Mouse (Mus musculus) heart, adult 11 months (tissue): Measurements from ENCODE around the gene Oxa1l.

Experiments
- DNase-seq: peaks from one replicate; pipeline ENCODE4 v3.0.0; 2022

Oxa1l gene

DNA sequence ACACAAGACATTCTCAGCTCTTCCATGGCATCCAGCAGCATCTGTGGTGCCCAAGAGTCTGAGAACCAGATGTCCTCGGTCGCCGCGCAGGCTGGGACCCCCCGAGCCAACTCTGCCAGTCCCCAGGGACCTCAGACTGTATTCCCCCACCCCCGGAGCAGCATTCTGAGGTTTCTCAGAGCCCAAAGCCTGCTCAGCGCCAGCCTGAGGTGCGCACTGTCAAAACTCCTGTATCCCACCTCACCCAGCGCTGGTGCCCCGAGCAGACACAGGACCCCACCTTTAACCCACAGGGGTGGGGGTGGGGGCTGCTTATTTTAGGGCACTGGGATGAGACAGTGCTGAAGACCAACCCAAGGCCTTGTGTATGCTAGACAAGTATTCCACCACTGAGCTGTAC is 10.8 kb downstream of the Oxa1l start:
- DNase-seq = no peak

GRCm38 (mm10) chr14:54372923-54373322 is 12.3 kb downstream of the Oxa1l start:
- DNase-seq = no peak

DNA sequence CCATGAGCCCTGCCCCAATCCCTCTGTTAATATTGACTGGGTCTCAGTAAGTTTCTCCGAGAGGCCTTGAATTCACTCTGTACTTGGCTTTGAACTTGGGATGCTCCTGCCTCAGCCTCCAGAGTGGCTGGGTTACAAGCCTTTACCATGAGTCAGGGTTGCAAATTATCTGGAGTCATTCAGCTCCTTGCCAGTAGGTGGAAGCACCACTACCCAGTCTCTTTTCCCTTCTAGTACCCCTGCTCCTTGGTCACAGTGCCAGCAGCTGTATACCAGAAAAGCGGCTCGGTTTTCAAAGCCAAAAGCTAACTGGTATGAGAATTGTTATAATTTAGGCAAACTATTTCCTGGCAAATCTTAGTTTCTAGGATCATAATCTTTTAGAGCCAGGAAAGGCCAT is 15.3 kb downstream of the Oxa1l start:
- DNase-seq = peak; percentile 92

- no peak for DNase-seq
These were observed 16.5 kb downstream of the Oxa1l start for GRCm38 (mm10) chr14:54377166-54377565.

DNA sequence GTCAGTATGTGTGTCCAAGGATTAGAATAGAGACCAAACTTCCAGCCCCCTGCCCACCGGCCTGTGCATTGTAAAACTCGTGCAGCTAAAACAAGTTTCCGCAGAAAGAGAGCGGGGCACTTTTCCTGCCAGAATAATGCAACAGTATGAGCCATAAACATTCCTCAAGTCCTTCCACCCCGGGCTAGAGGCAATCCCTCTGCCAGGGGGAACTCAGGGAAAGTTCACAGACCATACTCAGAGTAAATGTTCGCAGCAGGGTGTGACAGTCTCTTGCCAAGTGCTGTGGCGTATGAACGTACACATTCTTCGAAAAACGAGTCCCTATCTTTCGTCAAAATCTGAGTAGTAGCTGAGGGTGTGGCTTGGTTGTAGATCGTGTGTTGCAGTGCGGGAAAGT is 18.9 kb downstream of the Oxa1l start:
- DNase-seq = no peak

- no peak for DNase-seq
These were observed 20.0 kb downstream of the Oxa1l start for GRCm38 (mm10) chr14:54380616-54381015.

DNA sequence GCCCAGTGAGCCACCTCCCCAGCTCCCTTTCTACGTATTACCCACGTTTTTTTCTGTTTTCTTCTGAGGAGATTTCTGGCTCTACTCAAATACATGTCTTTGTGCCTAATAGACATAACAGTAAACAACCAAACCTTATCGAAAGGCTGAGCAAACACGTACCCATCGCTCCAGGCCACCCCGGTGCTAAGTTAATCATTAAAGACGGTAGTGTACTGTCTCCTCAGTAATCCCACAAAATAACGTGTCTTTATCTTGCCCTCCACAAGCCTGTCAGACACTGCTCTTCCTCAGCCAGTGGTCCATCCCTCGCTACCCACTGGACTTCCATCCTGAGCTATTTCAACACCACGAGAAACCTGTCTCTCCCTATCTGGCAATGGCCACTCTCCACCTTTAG is 21.2 kb downstream of the Oxa1l start:
- no peak for DNase-seq

- DNase-seq = no peak
These were observed 22.0 kb downstream of the Oxa1l start for GRCm38 (mm10) chr14:54382641-54383040.

DNA sequence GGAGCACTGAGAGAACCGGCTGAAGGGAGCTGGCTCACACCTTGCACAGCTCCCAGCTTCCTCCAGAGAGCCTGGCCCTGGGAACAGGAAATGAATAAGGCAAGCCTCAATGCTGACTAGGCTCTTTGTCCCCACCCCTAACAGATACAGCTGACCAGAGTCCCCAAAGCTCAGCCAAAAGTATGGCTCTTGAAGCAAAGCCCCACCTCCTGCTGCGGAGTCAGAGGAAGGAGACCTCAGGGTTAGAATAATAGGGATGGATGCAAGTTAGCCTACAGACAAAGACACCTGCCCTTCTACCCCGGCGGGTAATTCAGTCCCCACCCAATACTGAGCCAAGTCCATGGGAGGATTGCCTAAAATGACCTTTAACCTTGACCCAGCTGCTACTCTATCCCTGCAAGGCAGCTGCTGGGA is 22.7 kb downstream of the Oxa1l start:
- peak; percentile 96 for DNase-seq

- no peak for DNase-seq
These were observed 23.8 kb downstream of the Oxa1l start for GRCm38 (mm10) chr14:54384396-54384795.

DNA sequence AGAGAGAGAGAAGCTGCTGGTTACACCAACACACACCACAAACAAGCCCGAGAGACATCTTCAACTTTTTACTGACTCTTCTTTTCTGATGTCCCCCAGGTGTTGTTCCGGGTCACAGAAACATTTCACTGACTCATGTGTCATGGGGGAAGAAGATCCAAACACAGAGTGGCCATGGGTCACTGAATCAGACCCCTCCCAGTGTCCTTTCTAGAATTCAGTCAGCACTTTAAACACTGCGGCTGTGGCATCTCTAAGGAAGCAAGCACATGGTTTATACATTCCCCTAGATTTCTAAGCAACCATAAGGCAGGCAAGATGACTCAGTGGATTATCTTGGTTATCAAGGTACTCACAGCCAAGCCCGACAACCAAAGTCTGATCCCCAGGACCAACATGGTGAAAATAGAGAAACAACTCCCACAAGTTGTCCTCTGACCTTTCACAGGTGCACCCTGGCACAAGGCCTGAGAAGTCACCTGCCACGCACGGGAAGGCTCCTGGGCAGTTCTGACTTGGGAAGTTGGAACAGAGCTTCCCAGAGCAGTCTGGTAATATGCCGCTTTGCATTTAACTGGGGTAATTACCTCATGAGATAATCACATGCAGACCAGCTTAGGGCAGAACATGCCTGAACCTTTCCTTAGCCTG is 25.5 kb downstream of the Oxa1l start:
- no peak for DNase-seq

- DNase-seq = no peak
These were observed 26.9 kb downstream of the Oxa1l start for GRCm38 (mm10) chr14:54387546-54387945.

DNA sequence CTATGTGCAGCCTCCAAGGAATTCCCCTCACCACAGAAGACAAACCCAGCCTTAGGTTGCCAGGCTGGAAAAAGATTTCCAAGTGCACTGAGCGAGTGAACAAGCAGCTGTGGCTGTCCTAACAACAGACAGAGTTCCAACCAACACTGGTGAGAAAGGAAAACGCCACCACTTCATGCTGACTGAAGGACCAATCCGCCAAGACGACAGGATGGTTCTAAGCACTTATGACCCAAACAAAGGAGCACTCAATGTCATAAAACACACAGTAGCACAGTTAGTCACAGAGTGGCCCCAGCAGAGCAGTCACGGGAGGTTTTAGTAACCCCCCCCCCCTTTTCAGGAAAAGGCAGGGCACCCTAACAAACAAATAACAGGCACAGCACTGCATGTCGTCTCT is 30.2 kb downstream of the Oxa1l start:
- no peak for DNase-seq

- no peak for DNase-seq
These were observed 33.2 kb downstream of the Oxa1l start for GRCm38 (mm10) chr14:54393794-54394193.

- DNase-seq = no peak
These were observed 33.7 kb downstream of the Oxa1l start for GRCm38 (mm10) chr14:54394309-54394708.

DNA sequence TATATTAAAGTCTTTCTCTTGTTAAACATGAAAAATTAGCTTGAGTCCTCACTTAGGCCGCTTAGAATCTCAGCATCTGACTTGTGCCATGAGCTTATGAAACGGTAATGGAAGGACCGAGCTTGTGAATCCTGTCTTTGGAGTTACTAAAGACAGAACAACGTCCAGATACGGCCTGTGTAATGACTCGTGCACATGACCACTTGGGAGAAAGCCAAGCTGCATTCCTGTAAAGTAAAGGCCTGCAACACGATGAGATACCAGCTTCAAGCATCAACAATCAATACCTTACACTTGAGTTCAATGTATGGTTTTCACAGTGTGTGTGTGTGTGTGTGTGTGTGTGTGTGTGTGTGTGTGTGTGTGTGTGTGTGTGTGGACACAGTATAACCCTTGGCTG is 36.1 kb downstream of the Oxa1l start:
- DNase-seq = no peak

GRCm38 (mm10) chr14:54397872-54398527 is 37.4 kb downstream of the Oxa1l start:
- peak; percentile 93 for DNase-seq

GRCm38 (mm10) chr14:54398528-54398916 is 37.9 kb downstream of the Oxa1l start:
- no peak for DNase-seq

DNA sequence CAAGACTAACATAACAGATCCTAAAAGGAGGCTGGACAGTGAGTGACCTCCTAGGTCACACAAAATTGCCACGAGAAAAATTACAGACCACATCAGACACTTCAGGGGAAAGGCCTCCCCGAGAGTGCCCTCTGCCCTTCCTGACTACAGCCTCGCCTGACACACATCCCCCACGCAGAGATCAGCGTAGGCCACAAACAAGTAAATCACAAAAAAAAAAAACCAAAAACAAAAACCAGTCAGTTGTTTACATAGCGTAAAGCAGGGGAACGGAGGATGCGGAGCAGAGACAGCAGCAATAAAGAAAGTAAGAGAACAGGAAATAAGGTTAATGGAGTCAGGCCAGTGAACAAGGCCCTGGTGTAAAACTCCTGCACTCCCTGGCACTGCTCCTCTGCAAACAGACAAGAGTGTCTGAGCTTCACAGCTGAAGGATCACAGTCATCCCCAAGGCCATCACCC is 38.3 kb downstream of the Oxa1l start:
- DNase-seq = no peak

DNA sequence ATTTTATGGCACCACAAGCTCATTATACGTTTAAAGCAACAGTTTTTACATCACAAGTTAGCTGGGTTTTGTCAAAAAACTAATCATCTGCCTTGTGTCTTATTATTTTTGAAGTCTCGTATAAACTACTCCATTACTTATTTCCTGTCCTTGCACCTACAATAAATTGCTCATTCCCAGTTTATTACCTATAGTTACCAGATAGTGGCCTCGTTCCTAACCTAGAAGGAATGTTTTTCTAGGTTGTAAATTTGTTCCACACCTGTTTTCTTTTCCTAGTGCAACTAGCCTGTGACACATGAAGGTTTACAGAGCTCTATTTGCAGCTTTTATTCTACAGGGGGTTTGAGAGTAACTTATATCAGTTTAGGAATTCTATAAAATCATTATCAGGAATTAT is 41.1 kb downstream of the Oxa1l start:
- no peak for DNase-seq

GRCm38 (mm10) chr14:54408336-54409056 is 47.9 kb downstream of the Oxa1l start:
- DNase-seq = peak; percentile 92

DNA sequence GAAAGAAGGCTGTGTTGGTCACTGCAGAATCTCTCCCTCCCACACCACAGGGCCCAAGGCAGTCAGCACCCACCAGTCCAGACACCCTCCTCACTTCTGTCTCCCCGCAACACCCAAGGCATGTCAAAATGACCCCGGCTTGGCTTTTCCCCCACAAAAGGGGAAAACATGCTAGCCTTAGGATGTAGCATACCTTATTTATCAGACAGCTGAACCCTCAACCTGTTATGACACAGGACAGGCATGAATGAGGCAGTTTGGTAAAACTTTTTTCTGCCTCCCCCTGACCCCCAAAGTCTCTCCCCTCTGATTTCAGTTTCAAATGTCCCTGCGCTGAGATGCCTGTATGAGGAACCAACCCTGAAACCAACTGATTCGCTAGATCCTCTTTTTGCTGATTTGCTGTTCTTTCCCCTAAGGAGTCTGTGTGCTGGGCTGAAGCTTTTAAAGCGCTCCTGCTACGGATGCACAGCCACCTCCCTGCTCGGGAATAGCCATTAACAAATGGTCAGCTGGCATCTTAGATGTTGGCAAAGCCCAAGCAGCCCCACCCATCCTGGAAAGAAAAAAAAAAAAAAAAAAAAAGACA is 48.5 kb downstream of the Oxa1l start:
- peak; percentile 95 for DNase-seq

GRCm38 (mm10) chr14:54409980-54410810 is 49.6 kb downstream of the Oxa1l start:
- peak; percentile 95 for DNase-seq
